Mouse (Mus musculus) thymus, postnatal 25 days (tissue): Measurements from ENCODE around the gene Olfr792.

ENCODE experiments used
- DNase-seq: peaks from one replicate; pipeline ENCODE4 v3.0.0; 2022

Gene Olfr792

GRCm38 (mm10) chr10:129538862-129539261 is at the start of gene Olfr792:
Gene Olfr792, plus strand, starts transcription at chr10:129539162.
- DNase-seq, result no peak

GRCm38 (mm10) chr10:129490101-129490500 is 48.9 kb upstream of the Olfr792 start:
- no peak for DNase-seq

GRCm38 (mm10) chr10:129498192-129498591 is 40.8 kb upstream of the Olfr792 start, which contains the start of gene Olfr790:
Gene Olfr790, plus strand, starts transcription at chr10:129498492.
- DNase-seq, result no peak

- no peak for DNase-seq
Measured at GRCm38 (mm10) chr10:129521492-129521891, 17.5 kb upstream of the Olfr792 start, which contains the start of gene Olfr791. Gene Olfr791, plus strand, starts transcription at chr10:129521792.

GRCm38 (mm10) chr10:129549354-129549753 is 10.4 kb downstream of the Olfr792 start:
- DNase-seq, result no peak

- DNase-seq, result no peak
Measured at GRCm38 (mm10) chr10:129567355-129567754, 28.4 kb downstream of the Olfr792 start, which contains the start of gene Olfr794. Gene Olfr794, plus strand, starts transcription at chr10:129567655.

GRCm38 (mm10) chr10:129577066-129577465 is 38.1 kb downstream of the Olfr792 start:
- DNase-seq, result no peak
